Mouse (Mus musculus) bone marrow macrophage, adult 2 months (primary cell): ENCODE results near the gene Gm10392.

ENCODE experiments used
- CTCF ChIP-seq: IDR thresholded peaks from 2 replicates; pipeline ENCODE4 v1.5.1; 2012; ENCODE audit warnings: low read depth, mild to moderate bottlenecking, low read length, moderate library complexity
- POLR2A ChIP-seq: IDR thresholded peaks from 2 replicates; pipeline ENCODE4 v1.6.1; 2012; ENCODE audit warnings: mild to moderate bottlenecking, low read depth, low read length, borderline replicate concordance

GRCm38 (mm10) chr11:77506273-77506672 lies 12.7 kb downstream of the Gm10392 start:
- no peak for TF ChIP-seq CTCF
- no peak for TF ChIP-seq POLR2A
